Mouse (Mus musculus) 3T3-L1 (cell line): ENCODE measurements at regions not wholly inside any gene's neighbourhood (a gene's known extent, or its start where the extent isn't known, plus 50 kb on each side); places are given as distances from the start of the nearest gene placed in this dataset.

Source experiments
- DNase-seq: peaks from one replicate; pipeline ENCODE4 v3.0.0-alpha.2; 2015; ENCODE audit warnings: low read depth, low spot score

DNA sequence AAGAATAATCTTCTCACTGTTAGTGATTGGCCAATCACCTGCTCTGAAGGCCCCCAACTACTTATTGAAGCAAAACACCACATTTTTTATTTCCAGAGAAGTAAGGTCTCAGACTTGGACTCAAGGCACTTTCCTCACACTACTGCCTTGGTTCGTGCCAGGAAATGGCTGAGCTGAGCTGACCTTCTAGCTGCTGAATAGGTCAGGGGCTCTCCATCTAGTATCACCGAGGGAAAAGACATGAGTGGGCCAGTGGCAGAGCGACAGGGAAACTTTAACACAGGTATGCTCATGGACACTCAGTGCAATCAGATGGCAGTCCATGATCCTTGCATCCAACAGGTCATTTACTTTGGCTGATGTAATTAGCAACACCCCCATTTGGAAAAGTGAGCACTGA lies 635.3 kb downstream of the Insc start:
- DNase-seq = no peak

DNA sequence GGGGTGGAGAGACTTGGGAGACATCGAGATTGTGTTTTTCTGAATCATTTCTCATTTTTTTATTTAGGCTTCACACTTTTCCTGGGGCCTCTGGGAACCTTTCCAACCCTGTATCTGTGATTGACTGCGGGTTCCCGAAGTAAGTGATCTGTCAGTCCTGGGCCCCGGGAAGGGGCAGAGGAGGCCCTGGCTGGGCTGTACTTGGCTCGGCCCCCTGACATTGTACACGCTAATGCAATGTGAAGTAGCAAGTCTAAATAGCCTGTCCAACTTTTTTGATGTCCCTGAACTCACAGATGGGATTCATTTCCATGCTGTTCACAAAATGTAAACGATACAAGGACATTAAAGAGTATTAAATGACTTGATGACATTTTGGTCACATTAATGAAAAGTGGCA lies 636.1 kb downstream of the Insc start:
- no peak for DNase-seq

DNA sequence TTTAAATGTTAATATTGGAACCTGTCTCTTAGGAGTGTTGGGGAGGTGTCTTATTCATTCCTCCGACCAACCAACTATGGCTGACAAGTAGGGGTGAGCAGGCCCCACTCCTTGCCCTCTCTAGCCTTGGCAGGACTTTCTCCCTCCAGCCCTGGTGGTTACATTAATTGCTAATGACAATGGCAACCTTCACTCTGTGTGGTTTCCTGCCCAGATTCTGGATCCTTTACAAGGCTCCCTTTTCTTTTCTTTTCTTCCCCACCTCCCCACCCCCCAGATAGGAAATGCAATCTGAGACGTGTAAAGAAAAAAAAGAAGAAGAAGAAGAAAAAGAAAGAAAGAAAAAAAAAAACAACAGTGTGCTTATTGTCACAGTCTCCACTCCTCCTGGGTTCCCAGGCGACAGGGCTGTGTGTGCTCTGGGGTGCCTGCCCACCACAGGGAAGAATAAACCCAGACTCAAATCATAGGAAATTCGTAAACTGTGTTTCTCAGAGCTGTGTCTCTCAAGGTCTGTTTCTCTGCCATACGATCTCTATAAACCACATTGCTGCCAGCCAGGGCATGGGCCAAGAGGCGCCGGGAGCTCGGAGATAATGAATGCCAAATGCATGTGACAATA lies 637.6 kb downstream of the Insc start:
- DNase-seq = no peak

DNA sequence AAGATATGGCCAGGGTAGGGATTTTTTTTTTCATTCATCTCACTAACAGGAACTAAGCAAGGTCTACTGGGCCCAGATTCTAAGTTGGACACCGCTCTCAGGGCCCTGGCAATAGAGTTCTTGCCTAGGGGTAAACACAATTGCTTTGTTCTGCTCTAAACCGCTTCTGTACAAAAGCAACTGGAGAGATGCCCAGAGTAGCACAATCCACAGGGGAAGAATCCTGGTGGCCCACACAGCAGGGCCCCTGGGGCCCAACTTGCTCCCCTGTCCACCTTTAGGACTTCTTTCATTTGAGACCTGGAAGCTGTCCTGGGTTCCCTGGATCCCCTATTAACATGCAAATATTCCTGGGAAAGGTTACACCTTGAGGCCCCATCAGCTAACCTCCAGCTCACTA lies 639.4 kb downstream of the Insc start:
- DNase-seq = no peak

DNA sequence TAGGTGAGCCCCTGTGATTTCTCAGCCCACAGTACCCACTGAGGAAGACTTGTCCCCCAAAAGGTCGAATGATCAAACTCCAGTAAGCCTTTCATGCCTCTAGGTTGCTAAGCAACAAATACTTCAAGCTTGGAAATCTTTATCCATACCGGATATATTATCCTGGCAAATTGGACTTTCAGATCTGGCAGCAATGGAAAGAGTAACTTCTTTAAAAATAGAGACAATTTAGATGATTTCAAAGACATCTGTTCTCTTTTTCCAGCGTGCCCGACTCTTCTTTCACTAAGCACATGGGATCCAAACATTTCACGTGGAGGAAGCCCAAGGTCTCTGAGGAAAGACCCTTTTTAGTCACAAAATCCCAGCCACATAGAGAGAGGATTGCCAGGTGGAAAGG lies 645.4 kb downstream of the Insc start:
- no peak for DNase-seq

DNA sequence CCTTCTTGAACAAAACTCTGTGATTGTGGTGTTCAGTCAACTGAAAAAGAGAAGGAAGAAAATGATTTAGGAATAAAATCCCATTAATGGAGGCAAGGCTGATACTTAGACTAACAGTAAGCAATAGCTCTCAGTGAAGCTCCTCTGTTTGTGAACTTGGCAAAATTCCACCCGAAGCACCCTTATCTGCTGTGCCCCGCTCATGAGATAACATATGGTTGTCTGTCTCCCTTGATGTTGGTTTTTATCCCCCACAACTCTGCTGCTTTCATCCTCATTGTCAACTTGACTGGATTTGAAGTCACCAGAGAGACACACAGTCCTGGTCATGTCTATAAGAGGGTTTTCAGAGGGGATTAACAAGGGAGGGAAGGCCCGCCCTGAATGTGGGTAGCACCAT lies 646.1 kb downstream of the Sox6 start:
- no peak for DNase-seq

DNA sequence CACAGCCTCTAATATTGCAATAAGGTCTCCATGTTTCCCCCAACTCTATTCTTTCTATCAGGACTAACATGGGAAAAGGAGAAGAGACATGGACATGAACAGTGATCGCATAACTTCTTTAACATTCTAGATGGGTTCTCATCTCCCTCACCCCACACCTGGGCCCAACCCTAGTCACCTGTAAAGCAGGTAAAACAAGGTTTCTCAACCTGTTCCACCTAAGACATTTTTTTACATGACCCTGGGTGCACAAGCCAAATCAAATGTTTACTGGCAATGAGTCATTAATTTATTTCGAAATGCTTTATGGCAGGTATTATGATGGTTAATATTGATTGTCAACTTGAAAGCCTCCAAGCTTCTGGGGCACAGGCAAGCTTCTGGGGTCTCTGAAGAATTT lies 640.4 kb downstream of the Sox6 start:
- no peak for DNase-seq

DNA sequence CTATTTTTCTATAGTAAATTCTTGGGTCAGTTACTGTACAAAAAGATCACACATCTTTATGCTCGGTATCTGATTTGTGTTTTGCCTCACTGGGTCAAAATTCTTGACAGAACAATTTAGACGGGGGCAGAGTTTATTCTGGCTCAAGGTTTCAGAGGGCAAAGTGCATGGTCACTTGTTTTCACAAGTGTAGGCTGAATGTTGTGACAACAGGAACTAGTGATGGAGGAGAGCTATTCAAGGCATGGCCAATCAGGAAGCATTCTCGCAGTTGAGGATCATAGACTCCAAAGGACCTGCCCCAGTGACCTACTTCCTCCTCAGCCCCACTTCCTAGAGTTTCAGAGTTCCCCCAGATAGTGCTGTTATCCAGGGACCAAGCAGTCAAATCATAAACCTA lies 639.1 kb downstream of the Sox6 start:
- DNase-seq = no peak

DNA sequence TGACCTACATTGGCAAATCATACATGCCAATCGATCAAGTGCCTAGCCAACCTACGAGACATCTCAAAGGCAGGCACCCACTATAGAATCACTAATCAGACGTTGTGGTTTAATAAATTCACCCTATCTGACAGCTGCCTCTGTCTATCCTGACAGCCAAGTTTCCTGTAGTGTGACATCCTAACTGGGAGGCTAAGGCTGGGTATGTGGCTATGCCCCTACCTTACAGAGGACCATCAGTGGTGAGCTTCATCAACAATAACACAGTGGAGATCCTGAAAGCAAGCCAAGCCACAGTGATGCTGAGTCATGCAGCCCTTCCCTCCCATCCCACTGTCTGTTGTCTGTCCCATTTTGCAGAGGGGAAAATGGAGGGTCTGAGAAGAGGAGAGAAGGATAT lies 630.7 kb downstream of the Sox6 start:
- DNase-seq = peak; percentile 1

DNA sequence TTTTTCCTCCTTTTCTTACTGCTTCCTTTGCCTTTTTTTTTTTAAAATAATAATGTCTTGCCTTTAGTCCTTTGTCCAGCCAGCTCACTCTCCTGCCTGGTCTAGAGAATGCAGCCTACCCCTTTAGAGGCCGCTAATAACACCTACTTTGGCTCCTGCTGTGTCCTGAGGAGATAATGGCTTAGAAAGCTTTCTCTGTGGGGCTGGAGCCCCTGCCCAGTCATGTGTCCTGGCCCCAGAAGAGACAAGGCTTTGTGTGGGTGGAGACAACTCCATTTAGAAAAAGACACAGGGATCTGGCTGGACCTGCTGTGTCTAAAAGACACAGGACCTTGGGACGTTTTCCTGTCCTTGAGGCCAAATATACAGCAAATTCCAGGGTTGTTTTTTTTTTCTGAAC lies 629.7 kb downstream of the Sox6 start:
- DNase-seq = no peak

DNA sequence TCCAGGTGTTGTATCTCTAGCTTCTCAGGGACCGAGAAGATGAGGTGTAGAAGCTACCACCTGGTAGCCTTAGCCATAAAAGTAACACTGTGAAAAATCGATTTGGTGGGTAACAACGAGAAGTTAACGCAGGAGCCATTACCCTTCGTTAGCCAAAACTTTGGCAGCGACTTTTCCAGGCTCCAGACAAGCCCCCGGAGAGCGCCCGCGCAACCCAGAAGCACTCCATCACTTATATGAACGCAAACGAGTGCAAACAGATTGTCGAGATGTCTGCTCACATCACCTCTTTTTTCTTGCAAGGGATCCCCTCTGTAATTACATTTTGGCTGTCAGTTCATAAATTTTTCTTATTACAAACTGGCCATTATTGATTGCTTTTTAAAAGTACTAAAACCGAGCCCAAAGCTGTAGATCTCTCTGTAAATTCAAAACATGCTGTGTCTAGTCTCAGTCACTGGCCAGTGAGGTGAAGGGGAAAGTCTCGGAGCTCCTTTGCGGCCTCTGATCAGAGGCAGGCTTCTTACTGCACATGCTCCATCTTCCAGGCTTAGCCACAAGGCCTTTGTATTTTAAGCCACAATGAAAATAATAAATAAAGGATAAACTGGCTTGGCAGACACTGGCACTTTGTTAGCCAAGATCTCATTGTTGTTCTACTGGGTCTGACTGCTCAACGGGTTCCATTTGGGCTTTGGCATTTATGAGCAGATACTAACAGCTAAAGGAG lies 627.9 kb downstream of the Sox6 start:
- no peak for DNase-seq

DNA sequence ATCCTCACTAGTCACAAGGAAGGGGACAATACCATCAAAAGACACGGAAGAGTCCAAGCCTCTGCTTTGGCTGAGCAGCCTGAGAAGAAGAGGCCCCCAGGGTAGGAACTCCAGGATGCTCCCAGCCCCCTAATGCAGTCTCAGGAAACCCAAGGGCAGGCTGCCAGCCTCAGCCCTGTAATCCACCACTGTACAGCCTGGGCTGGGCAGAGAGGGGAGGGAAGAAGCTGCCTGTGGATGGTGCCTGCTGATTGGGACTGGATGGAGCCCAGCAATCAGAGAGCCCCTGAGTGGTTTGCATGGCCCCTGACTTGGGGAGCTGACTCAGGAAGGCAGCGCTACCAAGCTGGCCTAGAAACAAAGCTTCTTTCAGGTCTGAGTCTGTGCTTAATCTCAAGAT lies 627.1 kb downstream of the Sox6 start:
- DNase-seq = no peak

DNA sequence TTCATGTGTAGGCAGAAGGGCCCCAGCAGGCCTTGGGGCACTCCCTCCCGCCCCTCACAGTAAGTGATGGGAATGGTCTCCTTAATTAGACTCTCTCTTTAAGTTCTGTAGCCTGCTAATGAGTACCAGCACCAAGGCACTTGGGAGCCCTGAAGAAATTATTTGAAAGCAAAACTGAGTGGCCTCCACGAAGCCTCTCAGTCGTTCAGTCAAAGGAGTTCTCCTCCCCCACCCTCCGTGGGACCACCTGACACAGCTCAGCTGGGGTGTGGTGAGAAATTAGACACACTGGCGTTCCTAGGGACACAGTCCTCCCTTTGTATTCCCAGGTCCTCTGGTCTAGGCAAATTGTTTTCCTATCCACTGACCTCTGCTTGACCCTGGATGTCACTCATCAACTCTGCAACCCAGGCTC lies 623.4 kb downstream of the Sox6 start:
- no peak for DNase-seq
